Mouse (Mus musculus): ENCODE measurements around the gene Clec16a. TPM values are rescaled to one million over a fixed set of nuclear protein-coding genes. Genes with fewer than 3 reads are reported as not detected.
A peak's percentile ranks its signal among the peaks of the same experiment; 100 is the strongest.

The Clec16a gene
- total RNA-seq, 4 experiments from 2014 or later: 37.2 to 55.9 (median 51.3) TPM

GRCm38 (mm10) chr16:10723816-10724647 lies 178.9 kb downstream of the Clec16a start:
- no peak for DNase-seq

GRCm38 (mm10) chr16:10725156-10725555 lies 180.0 kb downstream of the Clec16a start:
- no peak for DNase-seq

- no peak for DNase-seq
These were observed 182.5 kb downstream of the Clec16a start for GRCm38 (mm10) chr16:10727630-10728029.

GRCm38 (mm10) chr16:10728886-10729285 lies 183.7 kb downstream of the Clec16a start:
- DNase-seq: no peak

GRCm38 (mm10) chr16:10730941-10731340 lies 185.8 kb downstream of the Clec16a start:
- DNase-seq: no peak

GRCm38 (mm10) chr16:10731785-10732184 lies 186.6 kb downstream of the Clec16a start:
- DNase-seq: no peak

- no peak for DNase-seq
These were observed 187.3 kb downstream of the Clec16a start for GRCm38 (mm10) chr16:10732421-10732820.

GRCm38 (mm10) chr16:10735781-10736180 lies 190.6 kb downstream of the Clec16a start:
- no peak for DNase-seq

GRCm38 (mm10) chr16:10736364-10736763 lies 191.2 kb downstream of the Clec16a start:
- no peak for DNase-seq

- DNase-seq: no peak
These were observed 192.4 kb downstream of the Clec16a start for GRCm38 (mm10) chr16:10737571-10737970.

GRCm38 (mm10) chr16:10738866-10739265 lies 193.7 kb downstream of the Clec16a start:
- DNase-seq: no peak

GRCm38 (mm10) chr16:10739854-10740398 lies 194.8 kb downstream of the Clec16a start:
- no peak for DNase-seq

- DNase-seq: no peak
These were observed 195.9 kb downstream of the Clec16a start for GRCm38 (mm10) chr16:10741082-10741481.

GRCm38 (mm10) chr16:10749226-10749625 lies 204.1 kb downstream of the Clec16a start:
- no peak for DNase-seq

GRCm38 (mm10) chr16:10749824-10750223 lies 204.7 kb downstream of the Clec16a start:
- DNase-seq: no peak

- DNase-seq: peak; percentile 92
These were observed 209.6 kb downstream of the Clec16a start for GRCm38 (mm10) chr16:10754521-10755296.

GRCm38 (mm10) chr16:10756168-10756567 lies 211.0 kb downstream of the Clec16a start:
- no peak for DNase-seq

GRCm38 (mm10) chr16:10761182-10761581 lies 216.0 kb downstream of the Clec16a start:
- no peak for DNase-seq

GRCm38 (mm10) chr16:10762569-10763180 lies 217.5 kb downstream of the Clec16a start:
- DNase-seq: no peak

GRCm38 (mm10) chr16:10763540-10764264 lies 218.6 kb downstream of the Clec16a start:
- DNase-seq: no peak

- DNase-seq: no peak
These were observed 219.2 kb downstream of the Clec16a start for GRCm38 (mm10) chr16:10764323-10764722.

- DNase-seq: no peak
These were observed 222.0 kb downstream of the Clec16a start for GRCm38 (mm10) chr16:10767158-10767557.

All from adrenal gland, adult 8-10 months (tissue).